Mouse (Mus musculus): Measurements from ENCODE around the gene Gm20831. TPM values are rescaled to one million over a fixed set of nuclear protein-coding genes. Genes with fewer than 3 reads are reported as not detected.
"Not testable (repeated sequence)": the region's sequence is repeated elsewhere in the genome, so short reads cannot be mapped to it uniquely, and the experiment has no call there.

Gm20831 gene
- not detected for total RNA-seq (2018; cell fraction: chromatin; rRNA removed)
- not detected for total RNA-seq (2018; cell fraction: cytosol; rRNA removed)
- total RNA-seq (2018; cell fraction: nucleus; rRNA removed), result not detected
- polyA plus RNA-seq (2018), result not detected in 3 replicates

DNA sequence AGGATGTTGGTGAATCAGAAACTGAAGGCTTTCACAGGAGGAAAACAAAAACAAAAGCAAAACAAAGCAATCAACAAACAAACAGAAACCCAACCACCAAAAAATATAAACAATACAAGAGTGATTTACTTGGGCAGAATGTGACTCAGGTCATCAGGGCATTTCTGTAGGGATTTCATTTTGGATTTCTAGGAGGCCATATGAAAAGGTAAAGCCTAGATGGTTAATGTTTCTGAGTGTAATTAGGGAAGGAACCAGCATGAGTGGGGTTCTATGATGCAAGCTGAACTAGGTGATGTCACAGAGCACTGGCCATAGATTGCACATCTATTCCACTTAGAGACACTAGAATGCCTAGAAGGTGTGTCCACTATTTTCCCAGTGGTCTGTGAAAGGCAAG, at the start of gene Gm20831, which contains the start of gene Gm20772:
Gm20831 (plus strand) TSS at position 301 of the 400 bp plus-strand sequence.
Gm20772 (plus strand) TSS at position 301 of the 400 bp plus-strand sequence.
- not testable (repeated sequence) for H3K79me2 ChIP-seq (ENCODE audit: inconsistent target); H3K4me3 ChIP-seq (ENCODE audit: inconsistent target); H3K36me3 ChIP-seq (ENCODE audit: inconsistent target); H3K27ac ChIP-seq

DNA sequence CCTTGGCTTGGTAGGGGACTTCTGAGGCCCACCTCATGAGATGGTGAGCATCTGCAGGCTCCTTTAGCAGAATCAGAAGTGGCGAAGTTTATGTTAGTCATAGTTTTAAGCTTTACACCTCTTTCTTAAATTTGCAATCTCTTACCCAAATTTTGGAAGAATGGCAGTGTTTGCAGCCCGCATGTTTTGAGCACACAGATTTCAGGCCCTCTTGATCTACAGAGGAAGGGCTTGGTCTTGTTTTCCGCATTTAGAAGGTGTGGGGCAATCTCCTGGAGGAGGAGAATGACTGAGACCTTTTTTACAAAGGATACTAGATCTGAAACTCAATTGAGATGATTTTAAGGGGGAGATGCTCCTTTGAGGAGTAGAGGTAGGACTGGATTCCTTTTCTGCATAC, 28.4 kb upstream of the Gm20831 start, which contains the start of gene Gm21904:
Gm21904 (minus strand) TSS at position 101 of the 400 bp plus-strand sequence.
- no CpG with 5 or more reads among the region's 3 CpGs for WGBS (ENCODE audit: missing documents)

DNA sequence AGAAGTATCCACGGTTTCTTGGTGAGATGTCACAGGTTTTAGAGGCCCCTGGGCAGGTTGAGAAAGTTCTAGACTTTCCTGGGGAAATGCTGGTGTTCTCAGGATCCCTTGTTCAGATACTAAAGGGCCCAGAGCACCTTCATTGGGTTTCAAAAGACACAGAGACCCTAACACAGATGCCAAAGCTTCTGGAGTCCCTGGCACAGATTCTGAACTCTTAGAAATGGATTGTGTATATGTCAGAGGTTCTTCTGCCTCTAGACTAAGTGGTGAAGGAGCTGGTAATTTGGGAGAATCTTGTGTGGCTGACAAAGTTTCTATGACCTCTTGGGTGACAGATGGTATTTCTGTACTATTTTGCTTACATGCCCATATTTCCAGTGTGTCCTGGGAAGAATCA, 62.7 kb downstream of the Gm20831 start, which contains the start of gene Srsy:
Srsy (minus strand) TSS at position 101 of the 400 bp plus-strand sequence.
- not testable (repeated sequence) for H3K4me3 ChIP-seq (ENCODE audit: inconsistent target); H3K36me3 ChIP-seq (ENCODE audit: inconsistent target); H3K79me2 ChIP-seq (ENCODE audit: inconsistent target); H3K27ac ChIP-seq
- WGBS (ENCODE audit: missing documents), result no CpG with 5 or more reads among the region's 1 CpGs

More for the DNA sequence above, 28.4 kb upstream of the Gm20831 start, which contains the start of gene Gm21904:
- H3K36me3 ChIP-seq (ENCODE audit: inconsistent target); H3K27ac ChIP-seq; H3K4me3 ChIP-seq (ENCODE audit: inconsistent target); H3K79me2 ChIP-seq (ENCODE audit: inconsistent target): not testable (repeated sequence)

Other genes with a start within 250 kb of the Gm20831 start
- gene Gm21904, start 28.5 kb upstream of the Gm20831 start, polyA plus RNA-seq (2018), result not detected in 3 replicates
- gene Gm20772, start within 50 bp of the Gm20831 start, polyA plus RNA-seq (2018), result not detected in 3 replicates
- gene Srsy, start 62.6 kb downstream of the Gm20831 start, polyA plus RNA-seq (2018), result not detected in 3 replicates
- not detected in 3 replicates for gene Gm21764, start 187.1 kb downstream of the Gm20831 start, polyA plus RNA-seq (2018)
- not detected in 3 replicates for gene Ssty1, start 214.4 kb downstream of the Gm20831 start, polyA plus RNA-seq (2018)